Mouse (Mus musculus): Measurements from ENCODE around the gene Tapbpl.

DNA sequence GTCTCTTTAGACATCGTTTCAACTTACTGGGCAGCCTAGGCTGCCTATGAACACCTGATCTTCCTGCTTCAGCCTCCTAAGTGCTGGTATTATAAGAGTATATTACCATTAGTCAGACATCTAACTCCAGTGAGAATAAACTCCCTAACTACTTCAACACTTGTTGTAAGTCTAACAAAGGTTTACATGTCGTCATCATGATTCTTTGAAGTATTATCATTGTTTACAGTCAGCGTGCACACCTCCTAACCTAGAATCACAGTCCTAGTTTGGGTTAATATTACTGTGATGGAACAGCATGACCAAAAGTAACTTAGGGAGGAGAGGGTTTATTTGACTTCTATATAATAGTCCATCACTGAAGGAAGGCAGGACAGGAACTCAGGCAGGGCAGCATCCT, 35.8 kb upstream of the Tapbpl start:
- TF ChIP-seq CTCF (IDR thresholded peaks at IDR 0.05; ENCODE audit: insufficient read depth, low read depth, low read length) = no peak
- no peak for TF ChIP-seq POLR2A (IDR thresholded peaks at IDR 0.05; ENCODE audit: insufficient read depth, low read depth, low read length)
